Mouse (Mus musculus): ENCODE data around the gene Mthfsd. TPM values are rescaled to one million over a fixed set of nuclear protein-coding genes. Genes with fewer than 3 reads are reported as not detected.
A peak's percentile ranks its signal among the peaks of the same experiment; 100 is the strongest.

Gene Mthfsd
- polyA plus RNA-seq, 1 experiment from 2014 or later: 35.3 TPM

DNA sequence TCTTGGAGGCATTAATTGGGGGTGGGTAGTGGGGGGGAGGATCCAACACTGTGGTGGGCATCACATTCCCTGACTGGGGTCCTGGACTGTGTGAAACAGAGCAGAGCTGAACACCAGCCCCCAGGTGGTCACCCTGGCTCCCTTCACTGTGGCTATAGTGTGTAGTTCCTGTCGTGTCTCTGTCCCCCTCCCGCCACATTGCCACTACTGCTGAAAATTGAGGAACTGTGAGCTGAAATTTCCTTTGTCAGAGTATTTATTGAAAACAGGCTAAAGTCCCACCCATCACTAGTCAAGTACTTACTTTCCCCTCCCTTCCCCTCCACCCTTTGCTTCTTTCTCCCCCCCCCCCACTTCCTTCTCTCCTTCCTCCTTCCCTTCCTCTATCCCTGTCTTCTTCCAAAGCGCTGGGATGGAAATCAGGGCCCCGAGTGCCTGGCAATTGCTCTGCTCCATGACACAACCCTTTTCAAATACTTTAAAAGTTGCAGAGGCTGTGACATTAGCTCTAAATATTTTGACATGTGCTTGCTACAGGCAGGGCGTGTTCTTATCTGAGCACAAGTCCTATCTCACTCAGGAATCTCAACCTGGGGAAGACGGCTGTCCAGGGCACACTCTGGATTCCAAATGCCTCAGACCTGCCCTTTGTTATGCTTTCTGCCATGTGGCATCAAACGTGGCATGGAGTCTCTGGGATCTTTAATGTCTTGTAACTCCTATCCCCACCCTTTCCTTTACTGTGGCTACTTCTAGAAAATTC lies 3.1 kb upstream of the Mthfsd start:
- WGBS: 39% methylated on average over 7 of the region's 7 CpGs
- no peaks in the 10 kb centered on the region for H3K9me3 ChIP-seq
- peaks cover 4% of the 10 kb centered on the region; the same call in 1 of the 2 replicates for H3K36me3 ChIP-seq
- H3K27me3 ChIP-seq (replicated peaks): peaks cover 43% of the 10 kb centered on the region
- no peak overlapping the region for H3K4me2 ChIP-seq
- ATAC-seq (ENCODE audit: extremely low read depth, insufficient number of reproducible peaks, low FRiP score, low TSS enrichment): no peak
- no peak overlapping the region for H3K4me3 ChIP-seq
- H3K9ac ChIP-seq: no peak overlapping the region
- peaks cover 42% of the 10 kb centered on the region for H3K4me1 ChIP-seq
- H3K27ac ChIP-seq (replicated peaks): no peak overlapping the region

DNA sequence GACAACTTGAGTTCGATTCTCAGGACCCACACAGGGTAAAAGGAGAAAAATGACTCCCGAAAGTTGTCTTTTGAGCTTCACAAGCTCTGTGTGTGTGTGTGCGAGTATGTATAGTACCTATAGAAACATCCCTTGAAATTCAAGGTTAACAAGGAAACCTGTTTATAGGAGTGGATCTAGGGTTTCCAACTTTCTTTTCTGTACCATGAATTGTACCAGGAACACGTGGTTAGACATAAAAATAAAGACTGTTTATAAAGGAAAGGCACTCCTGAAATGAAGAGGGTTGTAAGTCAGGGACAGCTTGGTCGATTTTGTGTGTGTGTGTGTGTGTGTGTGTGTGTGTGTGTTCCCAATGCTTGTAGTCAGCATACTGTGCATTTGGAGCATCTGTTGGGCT lies 465 bp upstream of the Mthfsd start:
- Histone ChIP-seq H3K27me3 (replicated peaks) (peaks cover 18% of the 10 kb centered on the region), H3K4me2 (peak overlapping the region; percentile 93), H3K36me3 (peaks cover 20% of the 10 kb centered on the region), H3K27ac (replicated peaks) (peak overlapping the region; percentile 61; the same call in 1 of the 2 replicates), H3K4me1 (peaks cover 38% of the 10 kb centered on the region), H3K4me3 (peak overlapping the region; percentile 90), H3K9ac (peak overlapping the region; percentile 94), H3K9me3 (no peaks in the 10 kb centered on the region)
- no peak for ATAC-seq (ENCODE audit: extremely low read depth, insufficient number of reproducible peaks, low FRiP score, low TSS enrichment)
- 10% methylated on average over 5 of the region's 5 CpGs for WGBS

GRCm38 (mm10) chr8:121104049-121104818 lies 4.0 kb downstream of the Mthfsd start:
- Histone ChIP-seq H3K36me3 (peaks cover 64% of the 10 kb centered on the region), H3K27me3 (replicated peaks) (peaks cover 21% of the 10 kb centered on the region), H3K4me3 (no peak overlapping the region), H3K4me1 (peaks cover 36% of the 10 kb centered on the region), H3K9me3 (no peaks in the 10 kb centered on the region), H3K27ac (replicated peaks) (no peak overlapping the region), H3K9ac (no peak overlapping the region), H3K4me2 (no peak overlapping the region)
- ATAC-seq (ENCODE audit: extremely low read depth, insufficient number of reproducible peaks, low FRiP score, low TSS enrichment): peak; percentile 22; the same call in 1 of the 2 replicates
- WGBS: 39% methylated on average over 17 of the region's 17 CpGs

- 63% methylated on average over 6 of the region's 6 CpGs for WGBS
- H3K9ac ChIP-seq: no peak overlapping the region
- peaks cover 74% of the 10 kb centered on the region for H3K27me3 ChIP-seq (replicated peaks)
- H3K4me2 ChIP-seq: no peak overlapping the region
- peaks cover 10% of the 10 kb centered on the region for H3K4me1 ChIP-seq
- H3K4me3 ChIP-seq: no peak overlapping the region
- H3K9me3 ChIP-seq: no peaks in the 10 kb centered on the region
- no peak for ATAC-seq (ENCODE audit: extremely low read depth, insufficient number of reproducible peaks, low FRiP score, low TSS enrichment)
- H3K27ac ChIP-seq (replicated peaks): no peak overlapping the region
- H3K36me3 ChIP-seq: peaks cover 19% of the 10 kb centered on the region
These were observed 14.7 kb downstream of the Mthfsd start for GRCm38 (mm10) chr8:121093496-121093895.

GRCm38 (mm10) chr8:121092627-121093026 lies 15.6 kb downstream of the Mthfsd start:
- peaks cover 10% of the 10 kb centered on the region for H3K36me3 ChIP-seq
- 3% methylated on average over 16 of the region's 16 CpGs for WGBS
- H3K9ac ChIP-seq: no peak overlapping the region; the same call in 1 of the 2 replicates
- H3K27me3 ChIP-seq (replicated peaks): peaks cover 82% of the 10 kb centered on the region
- H3K9me3 ChIP-seq: no peaks in the 10 kb centered on the region
- H3K4me1 ChIP-seq: peaks cover 10% of the 10 kb centered on the region
- peak overlapping the region; percentile 29; the same call in 1 of the 2 replicates for H3K4me2 ChIP-seq
- no peak for ATAC-seq (ENCODE audit: extremely low read depth, insufficient number of reproducible peaks, low FRiP score, low TSS enrichment)
- H3K4me3 ChIP-seq: no peak overlapping the region
- H3K27ac ChIP-seq (replicated peaks): no peak overlapping the region

DNA sequence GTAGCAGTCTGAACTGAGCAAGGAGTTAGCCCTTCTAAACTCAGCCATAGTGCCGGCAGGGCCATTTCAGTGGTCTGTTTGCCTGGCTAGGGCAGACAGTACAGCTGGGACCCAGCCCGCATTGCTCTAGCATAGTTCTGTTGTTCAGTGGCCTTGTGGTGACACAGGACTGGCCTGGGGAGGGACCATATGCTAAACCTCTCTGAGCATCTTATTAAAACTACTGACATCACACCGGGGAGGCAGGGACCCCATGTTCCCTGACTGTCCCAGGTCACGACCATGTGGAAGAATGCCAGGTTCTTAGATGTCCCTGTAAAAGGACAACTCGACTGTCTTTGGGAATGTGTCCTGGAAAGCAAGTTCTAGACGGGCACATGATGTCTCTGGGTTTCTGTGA lies 16.1 kb downstream of the Mthfsd start:
- Histone ChIP-seq H3K36me3 (peaks cover 5% of the 10 kb centered on the region), H3K4me2 (0 out of 2 replicates have a peak overlapping the region, but pooled peaks have one; percentile 29), H3K27ac (replicated peaks) (no peak overlapping the region), H3K9ac (no peak overlapping the region; the same call in 1 of the 2 replicates), H3K4me3 (no peak overlapping the region), H3K4me1 (peaks cover 10% of the 10 kb centered on the region), H3K9me3 (no peaks in the 10 kb centered on the region), H3K27me3 (replicated peaks) (peaks cover 87% of the 10 kb centered on the region)
- ATAC-seq (ENCODE audit: extremely low read depth, insufficient number of reproducible peaks, low FRiP score, low TSS enrichment): no peak
- 24% methylated on average over 6 of the region's 6 CpGs for WGBS

- 21% methylated on average over 1 of the region's 1 CpGs for WGBS
- Histone ChIP-seq H3K27me3 (replicated peaks) (peaks cover 95% of the 10 kb centered on the region), H3K4me1 (peaks cover 10% of the 10 kb centered on the region), H3K4me3 (no peak overlapping the region), H3K36me3 (no peaks in the 10 kb centered on the region), H3K9ac (0 out of 2 replicates have a peak overlapping the region, but pooled peaks have one; percentile 1), H3K27ac (replicated peaks) (no peak overlapping the region), H3K4me2 (no peak overlapping the region), H3K9me3 (no peaks in the 10 kb centered on the region)
- ATAC-seq (ENCODE audit: extremely low read depth, insufficient number of reproducible peaks, low FRiP score, low TSS enrichment): no peak
These were observed 17.5 kb downstream of the Mthfsd start for GRCm38 (mm10) chr8:121090716-121091115.

DNA sequence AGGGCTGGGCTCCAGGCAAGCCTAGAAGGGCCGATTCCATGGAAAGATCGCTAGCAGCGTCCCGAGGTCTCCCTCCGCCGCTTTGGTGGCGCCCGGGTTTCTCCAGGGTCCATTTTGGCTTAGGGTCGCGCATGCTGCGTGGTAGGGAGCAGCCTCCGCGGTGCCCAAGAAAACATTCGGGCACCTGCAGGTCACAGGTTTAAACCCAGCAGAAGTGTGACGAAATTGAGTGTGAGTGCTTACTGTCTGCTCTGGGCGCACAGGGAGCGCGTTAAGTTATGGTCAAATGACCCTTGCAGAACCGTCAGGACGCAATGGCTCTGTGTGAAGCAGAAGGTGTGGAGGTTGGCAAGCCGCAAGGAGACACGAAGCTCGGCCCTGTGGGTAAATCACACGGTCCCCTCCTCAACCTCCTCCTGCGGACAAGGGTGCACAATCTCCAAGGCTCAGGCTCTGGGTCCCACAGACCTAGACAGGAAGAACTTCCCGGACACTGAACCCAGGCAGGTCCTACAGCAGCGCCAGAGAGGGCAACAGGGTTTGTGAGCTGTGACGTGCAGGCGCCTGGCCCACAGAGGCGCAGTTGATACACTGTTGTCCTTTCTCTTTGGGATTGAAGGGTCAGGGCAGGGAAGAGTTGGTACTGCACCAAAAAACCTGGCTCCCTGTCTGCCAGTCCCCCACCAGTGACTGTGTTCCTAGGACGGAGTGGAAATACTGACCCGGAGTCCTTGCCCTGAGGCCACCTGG lies 18.4 kb downstream of the Mthfsd start:
- H3K4me1 ChIP-seq: peaks cover 12% of the 10 kb centered on the region
- peak overlapping the region; percentile 39 for H3K4me2 ChIP-seq
- peak overlapping the region; percentile 25 for H3K4me3 ChIP-seq
- H3K9ac ChIP-seq: peak overlapping the region; percentile 34; the same call in 1 of the 2 replicates
- ATAC-seq (ENCODE audit: extremely low read depth, insufficient number of reproducible peaks, low FRiP score, low TSS enrichment): no peak
- no peak overlapping the region for H3K27ac ChIP-seq (replicated peaks)
- H3K9me3 ChIP-seq: no peaks in the 10 kb centered on the region
- H3K27me3 ChIP-seq (replicated peaks): peaks cover 96% of the 10 kb centered on the region
- WGBS: 9% methylated on average over 32 of the region's 32 CpGs
- H3K36me3 ChIP-seq: no peaks in the 10 kb centered on the region

DNA sequence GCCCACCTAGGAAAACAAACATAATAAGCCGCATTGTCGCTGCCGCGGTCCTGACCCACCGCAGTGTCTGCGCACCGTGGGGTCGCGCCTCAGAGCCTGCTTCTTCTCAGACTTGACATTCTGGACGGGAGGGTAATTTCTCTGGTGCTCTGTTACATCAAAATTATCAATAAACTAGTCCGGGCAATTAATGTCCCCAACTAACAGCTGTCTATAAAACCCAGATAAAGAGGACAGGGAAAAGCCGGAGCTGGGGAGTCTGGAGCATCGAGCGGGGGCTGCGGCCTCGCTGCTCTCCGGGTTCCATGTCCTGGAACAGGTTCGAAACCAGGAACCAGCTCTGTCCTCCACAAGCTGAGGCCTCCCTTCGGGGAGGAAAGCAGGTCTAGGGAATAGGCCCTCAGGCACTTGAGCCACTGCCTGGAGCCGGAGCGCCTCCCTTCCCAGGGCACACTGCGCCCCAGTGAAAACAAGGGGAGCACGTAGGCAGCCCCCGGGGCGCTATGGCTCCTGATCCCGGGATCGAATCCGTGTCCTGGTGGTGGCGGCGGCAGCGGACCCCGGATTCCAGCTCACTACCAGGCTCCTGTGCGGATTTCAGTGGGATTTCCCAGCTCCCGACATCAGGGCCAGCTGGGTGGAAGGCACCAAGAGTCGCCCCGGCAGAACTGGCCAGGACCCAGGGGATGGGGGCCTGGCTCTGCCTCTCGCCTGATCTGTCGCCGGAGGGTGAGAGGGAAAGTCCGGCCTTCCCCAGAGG lies 19.1 kb downstream of the Mthfsd start:
- H3K27me3 ChIP-seq (replicated peaks): peaks cover 98% of the 10 kb centered on the region
- no peak for ATAC-seq (ENCODE audit: extremely low read depth, insufficient number of reproducible peaks, low FRiP score, low TSS enrichment)
- peaks cover 20% of the 10 kb centered on the region for H3K4me1 ChIP-seq
- 5% methylated on average over 40 of the region's 40 CpGs for WGBS
- H3K36me3 ChIP-seq: no peaks in the 10 kb centered on the region
- no peaks in the 10 kb centered on the region for H3K9me3 ChIP-seq
- H3K27ac ChIP-seq (replicated peaks): no peak overlapping the region
- peak overlapping the region; percentile 34; the same call in 1 of the 2 replicates for H3K9ac ChIP-seq
- peak overlapping the region; percentile 25 for H3K4me3 ChIP-seq
- peak overlapping the region; percentile 39 for H3K4me2 ChIP-seq

- WGBS: 9% methylated on average over 8 of the region's 8 CpGs
- peak overlapping the region; percentile 25; the same call in 1 of the 2 replicates for H3K4me3 ChIP-seq
- 0 out of 2 replicates have a peak overlapping the region, but pooled peaks have one; percentile 4 for H3K4me2 ChIP-seq
These were observed 19.9 kb downstream of the Mthfsd start for GRCm38 (mm10) chr8:121088281-121088680.

More at GRCm38 (mm10) chr8:121088281-121088680, 19.9 kb downstream of the Mthfsd start:
- no peak for ATAC-seq (ENCODE audit: extremely low read depth, insufficient number of reproducible peaks, low FRiP score, low TSS enrichment)
- Histone ChIP-seq H3K9me3 (no peaks in the 10 kb centered on the region), H3K9ac (no peak overlapping the region), H3K27me3 (replicated peaks) (peaks cover 98% of the 10 kb centered on the region), H3K4me1 (peaks cover 23% of the 10 kb centered on the region), H3K27ac (replicated peaks) (no peak overlapping the region), H3K36me3 (no peaks in the 10 kb centered on the region)

All from heart, embryonic 13.5 days (tissue).